Mouse (Mus musculus) natural killer cell, adult 2 months (primary cell): ENCODE measurements around the gene Lgals2.
A peak's percentile ranks its signal among the peaks of the same experiment; 100 is the strongest.

ENCODE experiments used
- DNase-seq, 2 experiments: peaks; one replicate each; pipeline ENCODE4 v3.0.0; 2022; ENCODE audit warnings: low spot score in 2 of 2

Gene Lgals2

GRCm38 (mm10) chr15:78815314-78816073 is 39.8 kb downstream of the Lgals2 start:
- DNase-seq: no peak

DNA sequence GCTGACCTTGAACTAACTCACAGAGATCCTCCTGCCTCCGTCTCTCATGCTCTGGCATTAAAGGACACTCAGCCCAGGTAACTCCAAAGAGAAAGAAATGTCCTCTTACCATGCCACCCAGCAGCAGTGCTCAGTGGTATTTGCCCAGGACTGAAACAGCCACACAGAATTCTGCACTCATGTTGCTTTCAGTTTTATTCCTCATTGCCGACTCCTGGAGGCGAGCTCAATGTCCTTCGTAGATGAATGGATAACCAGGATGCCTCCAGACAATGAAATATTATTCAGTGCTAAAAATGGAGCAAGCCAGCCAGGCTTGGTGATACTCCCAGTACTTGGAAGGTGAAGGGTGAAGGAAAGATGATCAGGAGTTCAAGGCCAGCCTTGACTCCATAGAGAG is 41.7 kb downstream of the Lgals2 start:
- no peak for DNase-seq

- peak in 1 of 2 experiments; percentile 9 for DNase-seq
These were observed 45.2 kb downstream of the Lgals2 start for GRCm38 (mm10) chr15:78810146-78810545.

DNA sequence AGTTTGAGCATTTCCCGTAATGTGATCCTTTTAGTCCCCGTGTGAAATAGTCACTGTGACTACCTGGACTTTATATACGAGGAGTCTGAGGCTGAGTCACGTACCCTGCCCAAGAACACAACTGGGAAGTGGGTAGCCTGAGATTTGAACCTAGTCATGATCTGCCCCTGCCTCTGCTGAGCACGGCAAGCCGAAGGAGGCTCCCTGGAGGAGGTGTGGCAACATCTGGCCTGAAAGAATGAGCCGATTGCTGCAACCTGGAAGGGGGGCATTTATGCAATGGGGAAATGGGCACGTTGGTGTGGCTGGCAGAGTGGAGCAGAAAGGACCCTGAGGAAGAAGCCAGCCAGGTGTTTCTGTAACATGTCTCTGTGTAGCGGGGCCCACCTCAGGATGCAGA is 45.6 kb downstream of the Lgals2 start:
- DNase-seq: no peak

DNA sequence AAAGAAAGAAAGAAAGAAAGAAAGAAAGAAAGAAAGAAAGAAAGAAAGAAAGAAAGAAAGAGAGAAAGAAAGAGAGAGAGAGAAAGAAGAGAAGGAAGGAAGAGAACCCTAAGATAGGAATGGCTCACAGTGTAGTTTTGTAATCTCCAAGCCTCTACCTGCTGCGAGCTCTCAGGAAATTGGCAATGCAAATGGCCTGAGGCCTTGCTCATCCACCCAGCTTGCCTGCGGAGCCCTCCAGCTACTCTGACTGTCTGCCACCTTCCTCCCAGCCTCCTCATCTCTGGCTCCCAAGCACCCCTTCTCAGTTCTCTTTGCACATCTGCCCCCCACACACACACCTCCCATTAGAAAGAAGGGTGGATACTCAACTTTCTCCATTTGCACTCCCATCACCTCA is 46.3 kb downstream of the Lgals2 start:
- DNase-seq: no peak

DNA sequence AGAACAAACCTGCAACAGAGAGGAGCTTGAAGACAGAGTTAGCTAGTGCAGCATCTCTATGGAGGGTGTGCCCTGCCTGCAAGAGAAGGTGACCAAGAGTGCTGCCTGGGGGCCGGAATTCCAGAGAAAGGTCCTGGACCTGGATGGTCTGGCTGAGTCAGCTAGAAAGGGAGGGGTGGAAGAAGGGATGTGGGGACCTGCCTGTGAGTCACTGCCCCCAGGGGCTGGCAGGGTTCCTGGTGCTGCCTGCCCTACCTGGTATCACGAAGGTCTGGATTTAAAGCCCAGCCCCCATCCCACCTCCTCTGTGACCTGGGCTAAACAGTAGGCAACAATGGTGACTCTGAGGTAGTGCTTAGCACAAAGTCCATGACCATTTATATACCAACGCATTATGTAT is 48.2 kb downstream of the Lgals2 start:
- no peak for DNase-seq

DNA sequence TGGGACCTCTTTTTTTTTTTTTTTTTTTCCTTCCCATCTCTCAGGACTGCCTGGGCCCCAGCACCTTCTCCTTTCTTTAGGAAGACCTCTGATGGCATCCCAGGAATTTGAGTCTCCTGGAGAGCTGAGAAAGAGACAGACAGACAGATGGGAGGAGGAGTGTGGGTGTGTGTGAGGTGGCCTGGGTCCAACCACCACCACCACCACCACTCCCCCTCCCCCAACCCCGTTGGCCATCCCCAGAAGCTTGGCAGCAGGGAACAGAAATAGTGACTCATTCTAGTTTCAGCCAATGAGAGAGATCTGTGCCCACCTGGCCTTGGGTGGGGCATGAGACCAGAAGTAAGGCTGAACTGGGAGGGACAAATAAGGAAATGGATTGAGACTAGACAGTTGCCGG is 48.7 kb downstream of the Lgals2 start:
- no peak for DNase-seq

DNA sequence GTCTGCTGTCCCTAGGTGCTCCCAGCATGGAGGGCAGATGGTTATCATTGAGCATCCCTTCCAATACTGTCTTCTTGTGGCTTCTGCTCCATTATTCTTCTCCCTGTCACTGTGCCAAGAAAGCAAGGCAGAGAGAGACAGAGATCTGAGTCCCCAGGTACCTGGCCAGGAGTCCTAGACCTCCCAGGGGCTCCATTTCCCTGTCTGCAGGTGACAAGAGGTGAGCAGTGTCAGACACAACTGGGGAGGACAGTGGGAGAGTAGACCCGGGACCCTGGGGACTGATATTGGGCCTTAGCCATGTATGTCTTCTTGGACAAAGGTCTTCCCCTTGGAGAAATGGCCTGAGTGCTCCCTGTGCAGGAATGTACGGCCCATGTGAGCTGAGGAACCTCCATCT is 50.0 kb downstream of the Lgals2 start:
- no peak for DNase-seq

DNA sequence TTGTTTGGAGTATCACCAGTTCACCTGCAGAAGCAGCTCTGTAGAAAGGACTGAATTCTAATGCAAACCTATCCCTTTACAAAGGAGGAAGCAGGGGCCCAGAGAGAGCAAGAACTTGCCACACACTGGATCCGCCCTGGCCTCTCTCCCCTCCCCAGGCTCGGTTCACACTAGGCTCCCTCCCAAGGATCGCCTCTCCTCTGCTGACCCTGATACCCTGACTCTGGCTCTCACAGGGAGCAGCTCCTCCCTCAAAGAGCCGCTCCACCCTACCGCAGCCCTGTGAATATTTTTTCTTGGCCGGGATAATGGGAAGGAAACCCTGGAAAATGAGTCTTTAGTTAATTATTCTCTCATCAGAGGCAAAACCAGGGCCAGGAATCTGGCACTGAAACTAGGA is 51.0 kb downstream of the Lgals2 start:
- no peak for DNase-seq

- DNase-seq: no peak
These were observed 51.8 kb downstream of the Lgals2 start for GRCm38 (mm10) chr15:78803499-78803900.

DNA sequence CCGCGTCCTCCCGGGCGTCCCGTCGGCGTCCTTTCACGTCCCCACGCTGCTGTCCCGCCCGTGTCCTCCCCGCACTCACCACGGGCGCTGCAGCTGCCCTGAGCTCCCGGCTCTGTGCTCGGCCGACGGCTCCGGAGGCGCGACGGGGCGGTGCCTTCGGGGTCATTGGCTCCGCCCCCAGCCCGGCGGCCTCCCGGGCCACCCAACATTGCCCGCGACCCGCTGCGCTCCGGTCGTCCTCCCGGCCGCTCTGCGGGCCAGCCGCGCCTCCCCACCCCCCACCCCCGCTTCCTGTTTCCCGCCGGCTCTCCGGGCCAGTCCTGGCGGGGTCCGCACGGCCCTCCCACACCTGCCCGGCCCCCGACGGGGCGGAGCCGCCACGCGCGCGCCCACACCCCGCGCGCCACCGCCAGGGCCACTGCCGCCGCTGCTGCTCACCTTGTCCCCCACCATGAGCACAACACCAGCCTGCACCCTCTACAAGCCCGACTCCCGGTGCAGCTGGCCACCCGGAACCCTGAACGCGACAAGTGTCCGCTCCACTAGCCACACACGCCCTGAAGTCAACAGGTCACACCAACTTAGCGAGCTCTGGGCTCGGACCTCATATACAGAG is 52.4 kb downstream of the Lgals2 start, which contains the start of gene Card10:
Gene Card10 (minus strand): TSS at position 267 of the 616 bp plus-strand sequence.
- peak in 1 of 2 experiments; percentile 21 for DNase-seq

GRCm38 (mm10) chr15:78801971-78802741 is 53.2 kb downstream of the Lgals2 start:
- DNase-seq: no peak

GRCm38 (mm10) chr15:78801571-78801970 is 53.8 kb downstream of the Lgals2 start:
- no peak for DNase-seq
